Mouse (Mus musculus): Measurements from ENCODE around the gene Gm26920.

DNA sequence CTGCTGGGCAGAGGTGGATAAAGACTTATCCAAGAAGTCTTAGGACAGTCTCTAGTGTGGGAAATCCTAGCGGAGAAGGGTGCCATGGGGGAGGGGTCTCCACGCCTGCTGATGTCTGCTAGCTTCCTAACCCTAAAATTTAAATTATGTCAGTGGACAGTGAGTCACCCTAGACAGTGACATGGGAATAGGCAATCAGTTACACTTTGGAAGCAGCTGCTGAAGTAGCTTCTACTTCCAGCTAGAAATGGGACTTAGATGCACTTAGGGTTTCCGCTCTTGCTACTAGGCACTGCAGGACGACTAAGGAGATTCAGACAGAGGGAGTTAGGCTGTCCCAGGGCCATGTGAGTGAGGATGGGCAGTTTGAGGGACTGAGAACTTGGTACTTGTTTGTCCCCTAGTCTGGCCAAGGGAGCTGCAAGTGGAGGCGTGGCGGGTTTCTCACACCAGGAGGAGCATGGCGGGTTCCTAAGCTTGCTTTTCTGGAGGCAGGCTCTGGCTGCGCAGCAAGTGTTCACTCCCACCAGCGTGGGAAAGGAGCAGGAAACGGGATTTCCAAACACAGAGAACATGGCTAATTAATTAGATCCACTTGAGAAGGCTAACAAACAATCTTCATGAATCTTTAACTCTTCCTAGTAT, 79.5 kb downstream of the Gm26920 start:
- TF ChIP-seq CTCF (IDR thresholded peaks at IDR 0.05; ENCODE audit: control insufficient read depth, insufficient read depth, insufficient read length), result no peak
- no peak for TF ChIP-seq MAX (IDR thresholded peaks at IDR 0.05)

All from C2C12 (cell line).